Mouse (Mus musculus): ENCODE data around the gene Otud5.
A peak's percentile ranks its signal among the peaks of the same experiment; 100 is the strongest.
"Not testable (repeated sequence)": the region's sequence is repeated elsewhere in the genome, so short reads cannot be mapped to it uniquely, and the experiment has no call there.

The Otud5 gene

GRCm38 (mm10) chrX:7841163-7842162, at the start of gene Otud5:
Gene Otud5, plus strand, starts transcription at chrX:7841364.
- peak; percentile 95 to 97 for DNase-seq

- DNase-seq, result no peak
Observed at GRCm38 (mm10) chrX:7793361-7793760, 47.8 kb upstream of the Otud5 start.

DNA sequence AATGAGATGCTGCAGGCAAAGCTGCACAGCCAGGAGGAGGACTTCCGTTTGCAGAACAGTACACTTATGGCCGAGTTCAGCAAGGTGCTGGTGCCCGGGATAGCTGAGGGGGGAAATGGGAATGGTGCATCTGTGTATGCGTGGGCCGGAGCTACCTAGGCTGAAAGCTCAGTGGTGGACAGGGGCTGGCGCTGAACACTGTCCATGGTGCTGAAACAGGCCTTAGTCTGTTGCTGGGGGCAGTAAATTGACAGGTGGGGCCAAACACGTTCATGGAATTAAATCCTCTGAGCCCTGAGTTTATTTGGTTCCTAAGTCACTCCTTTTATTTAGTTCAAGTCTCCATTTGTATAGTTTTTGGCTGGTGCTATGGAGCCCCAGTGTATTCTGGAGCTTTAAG, 46.1 kb upstream of the Otud5 start:
- peak in 1 of 2 experiments; percentile 28 for DNase-seq

- no peak for DNase-seq
Observed at GRCm38 (mm10) chrX:7797327-7797726, 43.8 kb upstream of the Otud5 start.

GRCm38 (mm10) chrX:7802157-7802556, 39.0 kb upstream of the Otud5 start:
- not testable (repeated sequence) for DNase-seq

GRCm38 (mm10) chrX:7815016-7815415, 26.1 kb upstream of the Otud5 start:
- DNase-seq, result not testable (repeated sequence)

- DNase-seq, result no peak
Observed at GRCm38 (mm10) chrX:7821865-7822779, 19.0 kb upstream of the Otud5 start, which contains the start of gene Kcnd1. Gene Kcnd1, plus strand, starts transcription at chrX:7822289.

DNA sequence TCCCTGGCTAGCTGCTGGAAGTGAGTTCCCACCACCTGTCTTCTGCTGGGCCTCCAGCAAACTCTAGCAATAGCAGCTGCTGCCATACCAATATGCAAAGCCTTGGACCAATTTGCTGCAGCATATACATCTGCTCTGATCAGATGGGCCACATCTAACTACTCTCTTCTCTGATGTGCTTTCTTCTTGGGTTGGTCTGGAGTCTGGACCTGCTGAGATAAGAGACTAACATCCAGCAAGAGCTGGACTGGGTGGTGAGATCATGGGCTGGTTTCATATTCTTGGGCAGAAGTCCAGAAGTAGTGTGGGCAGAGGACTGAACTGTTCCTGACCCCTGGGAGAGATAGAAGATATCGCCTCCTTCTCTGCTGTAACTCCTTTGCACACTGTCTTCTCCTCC, 4.0 kb upstream of the Otud5 start:
- DNase-seq, result no peak

GRCm38 (mm10) chrX:7840842-7841162, 362 bp upstream of the Otud5 start:
- no peak for DNase-seq

DNA sequence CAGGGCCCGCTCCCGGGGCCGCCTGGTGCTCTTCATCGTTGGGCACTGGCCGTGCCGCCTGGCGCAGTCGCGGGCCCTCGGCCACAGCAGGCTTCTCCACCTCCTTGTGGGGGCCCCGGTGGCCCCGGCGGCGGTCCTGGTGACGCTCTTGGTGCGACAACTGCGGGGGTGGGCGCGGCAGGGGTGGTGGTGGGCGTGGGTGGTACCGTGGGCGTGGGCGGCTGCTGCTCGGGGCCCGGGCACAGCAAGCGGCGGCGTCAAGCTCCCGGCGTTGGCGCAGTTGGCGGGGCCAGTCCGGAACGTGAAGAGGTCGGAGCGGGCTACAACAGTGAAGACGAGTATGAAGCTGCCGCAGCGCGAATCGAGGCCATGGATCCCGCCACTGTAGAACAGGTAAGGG, 1.2 kb downstream of the Otud5 start:
- peak; percentile 5 to 7 for DNase-seq

GRCm38 (mm10) chrX:7847845-7848244, 6.7 kb downstream of the Otud5 start:
- no peak for DNase-seq

GRCm38 (mm10) chrX:7854578-7854977, 13.4 kb downstream of the Otud5 start:
- peak; percentile 17 to 31 for DNase-seq

DNA sequence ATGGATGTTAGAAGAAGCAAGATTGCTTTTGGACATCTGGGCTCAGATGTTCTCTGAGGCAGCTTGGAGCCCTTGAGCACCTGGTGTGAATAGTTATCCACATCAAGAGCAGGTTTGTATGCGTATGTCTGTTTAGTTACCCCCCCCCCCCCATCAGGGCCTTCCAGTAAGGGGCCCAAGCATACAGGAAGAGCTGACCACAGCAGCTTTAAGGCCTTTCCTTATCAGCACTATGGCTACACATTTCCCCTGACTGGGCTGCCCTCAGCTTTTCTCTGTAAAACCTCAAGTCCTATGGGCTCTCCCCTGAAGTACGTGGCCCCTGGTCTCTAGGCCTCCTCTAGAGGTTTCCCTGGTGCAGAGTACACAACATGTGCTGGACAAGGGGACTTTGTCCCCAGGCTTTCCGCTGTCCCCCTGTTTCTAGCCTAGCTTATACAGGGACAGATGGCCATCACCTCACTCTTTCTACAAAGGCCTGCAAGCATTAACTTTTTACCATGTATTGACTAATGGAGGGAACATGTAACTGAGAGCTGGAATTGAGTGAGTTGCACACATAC, 18.1 kb downstream of the Otud5 start:
- no peak for DNase-seq

DNA sequence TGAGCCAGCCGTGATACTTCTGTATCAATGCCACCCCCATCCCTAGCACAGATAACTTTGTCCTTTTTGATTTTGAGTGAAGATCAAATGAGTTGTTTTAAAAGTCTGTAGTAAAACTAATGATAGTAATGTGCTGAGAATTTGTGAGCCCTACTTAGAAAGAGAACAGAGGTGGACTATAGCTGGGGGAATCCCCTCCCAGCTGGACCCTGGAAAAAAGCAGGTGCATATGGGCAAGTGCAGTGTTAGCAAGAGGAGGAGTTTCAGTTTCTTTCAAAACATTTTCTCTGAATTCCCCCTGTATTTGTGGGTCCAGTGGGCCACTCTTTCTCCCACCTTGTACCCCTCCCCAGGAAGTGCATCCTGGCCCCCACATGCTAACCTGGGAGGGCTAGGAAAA, 22.0 kb downstream of the Otud5 start:
- DNase-seq, result no peak

- no peak for DNase-seq
Observed at GRCm38 (mm10) chrX:7864551-7864950, 23.4 kb downstream of the Otud5 start.

- DNase-seq, result no peak
Observed at GRCm38 (mm10) chrX:7865343-7865742, 24.2 kb downstream of the Otud5 start.

DNA sequence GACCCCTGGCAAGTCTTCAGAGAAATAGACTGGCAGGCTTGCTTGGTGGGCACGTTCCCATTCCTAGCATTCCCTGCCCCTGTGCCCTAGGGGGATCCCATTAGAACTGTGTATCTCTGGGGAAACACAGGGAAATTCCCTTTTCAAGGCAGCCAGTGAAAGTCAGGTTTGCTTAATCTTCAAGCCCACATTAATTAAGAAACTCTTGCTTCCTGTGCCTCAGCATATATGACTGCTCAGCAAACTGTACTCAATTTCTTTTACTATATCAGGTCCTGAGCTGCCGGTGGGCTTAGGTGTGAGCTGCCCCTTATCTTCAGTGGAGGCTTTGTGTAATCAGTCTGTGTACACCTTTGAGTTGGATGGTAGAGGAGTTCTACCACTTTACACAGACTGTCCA, 24.6 kb downstream of the Otud5 start:
- DNase-seq, result no peak

- DNase-seq, result no peak
Observed at GRCm38 (mm10) chrX:7867141-7867540, 26.0 kb downstream of the Otud5 start.

DNA sequence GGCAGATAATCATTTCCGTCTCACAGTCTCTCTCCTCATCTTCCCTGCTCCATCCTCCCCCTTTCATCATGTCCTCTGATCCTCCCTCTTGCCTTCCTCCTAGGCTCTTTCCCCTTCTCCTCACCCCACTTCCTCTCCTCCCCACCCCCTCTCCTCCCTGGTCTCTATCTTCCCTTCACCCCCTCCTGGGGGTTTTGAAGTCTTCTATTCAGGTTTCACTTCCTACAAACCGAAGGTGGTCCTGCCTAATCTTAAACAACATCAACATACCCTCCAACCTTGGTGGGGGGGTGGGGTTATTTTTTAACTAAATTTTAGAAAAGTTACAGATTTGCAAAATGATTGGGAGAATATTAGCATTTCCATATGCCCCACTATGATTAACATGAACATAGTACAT, 27.3 kb downstream of the Otud5 start:
- DNase-seq, result no peak

- DNase-seq, result no peak
Observed at GRCm38 (mm10) chrX:7869826-7870225, 28.7 kb downstream of the Otud5 start.

DNA sequence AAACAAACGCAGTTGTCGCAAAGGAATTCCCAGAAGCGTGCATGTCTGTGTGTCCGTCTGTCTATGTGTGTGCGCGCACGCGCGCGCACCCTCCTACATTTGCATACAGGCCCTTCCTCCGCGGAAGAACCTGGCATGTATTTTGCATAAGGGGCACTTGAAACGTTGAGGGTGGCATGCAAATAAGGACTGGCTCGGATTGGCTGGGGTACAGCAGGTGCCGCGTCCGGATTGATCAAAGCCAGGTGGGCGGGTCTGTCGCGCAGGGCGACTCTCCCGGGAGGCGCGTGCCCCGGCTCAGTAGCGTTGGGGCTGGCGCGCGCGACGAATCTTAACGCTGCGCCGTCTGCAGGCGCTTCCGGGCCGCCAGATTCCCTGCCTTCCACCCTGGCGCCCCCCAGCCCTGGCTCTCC, 36.8 kb downstream of the Otud5 start, which contains the start of gene Pim2:
Pim2 (plus strand) TSS at position 256 of the 413 bp plus-strand sequence.
- DNase-seq, result peak; percentile 88 to 90

DNA sequence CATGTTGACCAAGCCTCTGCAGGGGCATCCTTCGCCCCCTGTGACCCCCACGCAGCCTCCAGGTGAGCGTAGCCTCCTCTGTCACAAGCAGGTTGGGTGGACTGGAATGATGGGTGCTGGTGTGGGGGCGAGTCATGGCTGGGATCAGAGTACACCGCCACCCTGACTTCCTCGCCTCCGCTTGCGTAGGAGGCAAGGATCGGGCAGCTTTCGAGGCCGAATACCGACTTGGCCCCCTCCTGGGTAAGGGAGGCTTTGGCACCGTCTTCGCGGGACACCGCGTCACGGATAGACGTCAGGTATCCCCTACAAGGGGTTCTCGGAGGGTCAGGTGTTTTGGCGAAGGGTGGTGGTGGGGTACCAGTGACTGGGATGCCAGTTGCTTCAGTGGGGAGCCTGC, 37.3 kb downstream of the Otud5 start:
- peak in 1 of 2 experiments; percentile 16 for DNase-seq

DNA sequence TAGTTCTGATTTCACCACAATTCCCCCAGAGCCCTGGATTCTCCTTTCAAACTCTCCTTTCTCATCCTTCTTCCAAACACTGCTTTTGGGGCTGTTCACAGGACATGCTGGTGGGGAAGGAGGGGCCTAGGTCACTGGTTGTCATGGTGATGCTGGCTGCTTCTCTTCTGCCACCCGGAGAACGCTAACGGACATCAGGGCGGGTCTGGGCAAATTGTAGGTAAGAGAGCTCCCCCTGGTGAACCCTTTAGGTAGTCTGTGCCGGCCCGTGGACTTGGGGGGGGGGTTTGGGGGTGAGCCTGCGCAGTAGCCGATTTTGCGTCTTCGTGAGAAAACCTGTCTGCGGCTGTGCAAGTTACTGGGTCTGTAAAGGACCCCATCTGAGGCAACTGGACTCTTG, 38.7 kb downstream of the Otud5 start:
- DNase-seq, result peak; percentile 56 to 70
